Mouse (Mus musculus) gastrocnemius, postnatal 4 days (tissue): ENCODE measurements around the gene Arid1b. TPM values are rescaled to one million over a fixed set of nuclear protein-coding genes. Genes with fewer than 3 reads are reported as not detected.
"Not testable (repeated sequence)": the region's sequence is repeated elsewhere in the genome, so short reads cannot be mapped to it uniquely, and the experiment has no call there.

Experiments used
- DNase-seq, 2 experiments: peaks; one replicate each; pipeline ENCODE4 v3.0.0; 2021 to 2022; ENCODE audit warnings: low spot score in 2 of 2, mixed read lengths in 2 of 2
- total RNA-seq, 2 experiments: library from RNA; stranded (reverse); gene quantifications; 2 replicates each; pipeline ENCODE4 v1.2.3; 2021

Gene Arid1b
- total RNA-seq, 2 experiments from 2014 or later: 52.9 to 53.0 TPM

DNA sequence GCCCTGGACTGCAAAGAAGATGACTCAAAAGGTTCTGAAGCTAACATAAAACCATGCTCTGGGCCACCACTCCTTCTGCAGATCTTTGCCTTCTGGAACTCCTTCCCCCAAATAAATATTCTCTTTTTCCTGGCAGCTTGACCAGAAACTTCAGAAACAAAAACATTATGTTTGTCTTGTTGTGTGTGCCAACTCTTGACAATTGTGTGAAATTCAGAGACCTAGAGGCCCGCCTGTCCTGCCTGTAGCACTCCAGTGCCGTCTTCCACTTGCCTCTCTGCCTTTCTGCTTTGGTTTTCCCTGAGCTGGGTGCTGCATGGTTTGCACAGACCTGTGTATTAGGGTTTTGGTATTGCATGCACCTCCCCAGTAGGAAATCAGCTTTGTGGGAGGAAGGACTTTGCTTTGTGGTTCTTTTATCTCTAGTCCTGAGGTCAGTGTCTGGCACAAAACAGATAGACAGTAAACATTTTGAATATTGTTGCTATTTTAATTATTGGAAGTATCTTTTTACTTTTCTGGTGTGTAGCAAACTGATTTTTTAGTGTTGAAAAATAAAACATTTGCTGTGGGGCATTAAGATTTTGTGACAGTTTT lies 114.5 kb downstream of the Arid1b start:
- DNase-seq: no peak

DNA sequence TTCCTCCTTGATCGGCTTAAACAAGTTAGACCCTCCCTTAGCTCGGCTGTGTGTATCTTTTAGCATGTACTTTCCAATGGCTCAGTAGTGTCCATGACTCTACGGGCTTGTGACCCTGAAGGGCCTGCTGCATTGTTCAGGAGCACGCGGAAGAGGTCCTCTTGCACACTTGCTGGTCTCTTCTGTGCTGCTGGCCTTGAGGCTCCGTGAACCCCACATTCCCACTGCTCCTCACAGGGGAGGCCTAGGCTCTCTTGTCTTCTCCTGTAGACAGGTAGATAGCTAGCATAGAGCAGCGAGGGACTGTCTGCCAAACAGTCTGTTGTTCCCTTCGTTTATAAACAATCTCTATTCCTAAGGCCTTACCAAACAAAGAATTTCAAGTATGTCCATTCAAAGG lies 115.2 kb downstream of the Arid1b start:
- DNase-seq: no peak

- no peak for DNase-seq
These were observed 116.0 kb downstream of the Arid1b start for GRCm38 (mm10) chr17:5110159-5110558.

GRCm38 (mm10) chr17:5110981-5111380 lies 116.8 kb downstream of the Arid1b start:
- not testable (repeated sequence) for DNase-seq

DNA sequence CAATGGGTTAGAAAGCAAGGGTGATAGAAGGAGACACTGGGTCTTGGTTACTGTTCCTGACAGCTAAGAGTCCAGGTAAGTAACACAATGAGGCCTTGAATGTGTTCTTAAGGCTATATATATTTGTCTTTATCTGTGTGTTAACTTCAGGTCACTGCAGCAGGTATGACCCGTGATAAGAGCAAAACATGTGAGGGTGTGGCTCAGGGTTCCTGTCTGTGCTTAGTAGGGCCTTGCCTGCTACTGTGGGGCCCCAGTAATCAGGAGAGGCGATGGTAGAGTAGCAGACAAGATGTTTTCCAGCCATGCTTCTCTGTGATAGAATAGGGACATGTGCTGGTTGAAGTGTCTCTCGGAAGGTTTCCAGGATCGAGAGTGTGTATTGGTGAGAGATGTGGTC lies 118.0 kb downstream of the Arid1b start:
- DNase-seq: no peak

GRCm38 (mm10) chr17:5115952-5116351 lies 121.8 kb downstream of the Arid1b start:
- no peak for DNase-seq

DNA sequence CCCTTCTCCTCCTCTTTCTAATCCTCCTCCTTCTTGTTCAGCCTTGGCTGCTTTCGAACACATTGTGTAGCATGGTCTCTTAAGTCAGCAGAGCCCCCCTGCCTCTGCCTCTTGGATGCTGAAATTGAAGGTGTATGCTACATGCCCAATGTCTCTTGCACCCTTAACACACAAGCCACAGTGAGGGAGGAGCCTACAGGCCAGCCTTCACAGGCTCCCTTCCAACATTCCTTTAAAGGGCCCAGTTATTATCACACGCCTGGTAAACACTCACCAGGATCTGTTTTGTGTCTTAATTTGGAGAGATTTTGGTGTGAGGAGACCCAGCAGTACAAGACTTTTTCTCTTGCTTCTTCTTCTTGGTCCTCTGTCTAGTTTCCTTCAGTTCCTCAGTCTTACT lies 122.9 kb downstream of the Arid1b start:
- DNase-seq: no peak

DNA sequence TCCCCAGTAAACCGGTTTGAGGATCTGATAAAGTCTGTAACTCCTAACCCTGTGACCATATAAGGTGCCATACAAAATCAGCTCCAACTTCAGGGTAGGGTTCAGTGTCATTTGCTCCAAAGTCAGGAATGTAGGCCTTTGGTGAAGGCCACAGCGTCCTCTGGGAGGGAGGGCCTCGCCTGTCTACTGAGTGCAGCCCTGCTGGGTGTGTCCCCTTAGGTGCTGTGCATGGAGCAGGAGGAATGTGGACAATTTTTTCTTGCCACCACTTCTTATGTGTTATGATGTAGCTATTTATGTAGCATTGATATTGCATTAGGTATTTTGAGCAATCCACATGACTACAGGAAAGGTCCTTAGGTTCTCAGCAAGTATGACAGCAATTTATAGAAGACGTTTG lies 124.0 kb downstream of the Arid1b start:
- DNase-seq: no peak

GRCm38 (mm10) chr17:5124643-5125042 lies 130.5 kb downstream of the Arid1b start:
- DNase-seq: no peak

DNA sequence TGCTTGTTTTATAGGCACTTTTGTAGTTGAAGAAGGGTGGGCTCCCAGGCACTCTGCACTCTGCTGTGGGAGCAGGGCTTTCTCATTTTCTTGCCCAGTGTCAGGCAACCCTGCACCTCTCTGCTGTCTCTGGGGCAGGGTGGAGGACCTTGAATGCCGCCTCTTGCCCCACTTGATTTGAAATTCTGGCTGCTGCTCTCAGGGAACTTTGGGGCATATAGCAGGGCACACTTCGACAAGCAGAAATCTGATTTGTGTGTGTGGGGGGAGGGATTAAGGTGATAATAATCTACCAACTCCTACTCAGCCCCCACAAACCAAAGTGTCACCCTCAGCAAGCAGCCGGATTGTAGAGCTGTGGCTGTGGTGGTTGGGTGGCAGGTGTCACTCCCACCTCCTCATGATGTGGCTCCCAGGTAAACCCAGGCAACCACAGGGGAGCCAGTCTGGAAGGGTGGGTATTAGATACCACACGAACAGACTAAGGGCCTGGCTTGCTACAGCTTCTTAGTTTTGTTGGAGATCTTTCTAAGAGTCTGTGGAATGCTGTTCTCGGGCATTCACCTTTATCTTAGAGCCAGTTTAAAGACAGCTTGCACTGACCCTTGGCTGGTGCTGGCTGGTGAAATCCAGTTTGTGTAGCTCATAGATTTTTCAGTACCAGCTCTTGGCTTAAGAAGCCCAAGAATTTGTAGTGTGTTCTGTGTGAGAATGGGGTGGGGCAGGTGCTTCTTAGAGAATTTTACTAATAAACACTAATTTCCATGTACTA lies 131.1 kb downstream of the Arid1b start:
- no peak for DNase-seq

GRCm38 (mm10) chr17:5125856-5126806 lies 132.0 kb downstream of the Arid1b start:
- DNase-seq: no peak

- no peak for DNase-seq
These were observed 135.5 kb downstream of the Arid1b start for GRCm38 (mm10) chr17:5129606-5130005.

GRCm38 (mm10) chr17:5130116-5130515 lies 136.0 kb downstream of the Arid1b start:
- no peak for DNase-seq

GRCm38 (mm10) chr17:5131706-5132105 lies 137.6 kb downstream of the Arid1b start:
- DNase-seq: no peak

DNA sequence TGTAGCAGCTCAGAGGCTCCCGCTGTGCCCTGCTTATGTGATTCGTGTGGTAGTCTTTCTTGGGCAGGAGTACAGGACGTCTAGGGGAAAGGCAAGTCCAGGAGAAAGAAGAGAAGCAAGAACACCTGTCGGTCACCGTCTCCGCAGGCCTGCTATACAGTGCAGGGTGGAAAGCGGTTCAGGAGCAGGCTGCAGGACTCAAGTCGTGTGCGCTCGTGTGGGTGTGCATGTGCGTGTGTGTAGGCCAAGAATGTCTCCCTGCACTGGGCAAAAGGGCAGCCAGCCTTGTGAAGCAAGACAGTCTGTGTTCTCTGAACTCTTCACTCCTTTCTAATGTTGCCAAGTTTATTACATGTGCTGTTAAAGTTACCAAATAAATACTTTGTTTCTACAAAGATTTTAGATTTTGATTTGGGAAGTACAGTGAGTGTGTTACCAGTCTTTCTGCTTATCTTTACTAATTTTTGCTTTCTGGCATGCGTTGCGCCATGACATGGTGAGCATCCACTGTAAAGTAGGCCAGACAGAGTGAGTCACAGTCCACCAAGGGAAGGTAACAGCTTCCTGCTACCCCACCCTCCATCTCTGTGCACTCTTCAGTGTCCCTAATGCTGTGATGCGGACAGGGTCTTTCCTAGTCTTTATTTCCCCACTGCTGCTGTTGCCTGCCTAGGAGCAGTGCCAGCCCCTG lies 138.3 kb downstream of the Arid1b start:
- no peak for DNase-seq

DNA sequence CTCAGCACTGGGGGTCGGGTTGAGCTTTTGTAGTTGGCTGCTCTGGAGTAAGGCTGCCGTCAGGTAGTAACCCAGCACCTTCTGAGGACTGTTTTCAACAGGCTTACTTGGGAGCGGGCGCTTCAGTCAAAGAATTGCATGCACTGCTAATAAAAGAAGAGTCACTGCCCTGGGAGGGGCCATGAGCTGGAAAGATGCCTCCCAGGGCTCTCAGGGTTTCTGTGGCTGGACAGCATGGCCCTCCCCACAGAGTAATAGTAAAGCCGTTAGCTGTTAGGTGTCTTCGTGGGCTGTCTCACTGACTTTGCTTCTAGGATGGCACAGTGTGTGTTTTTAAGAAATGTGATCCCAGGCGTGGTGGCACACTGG lies 138.8 kb downstream of the Arid1b start:
- DNase-seq: no peak

DNA sequence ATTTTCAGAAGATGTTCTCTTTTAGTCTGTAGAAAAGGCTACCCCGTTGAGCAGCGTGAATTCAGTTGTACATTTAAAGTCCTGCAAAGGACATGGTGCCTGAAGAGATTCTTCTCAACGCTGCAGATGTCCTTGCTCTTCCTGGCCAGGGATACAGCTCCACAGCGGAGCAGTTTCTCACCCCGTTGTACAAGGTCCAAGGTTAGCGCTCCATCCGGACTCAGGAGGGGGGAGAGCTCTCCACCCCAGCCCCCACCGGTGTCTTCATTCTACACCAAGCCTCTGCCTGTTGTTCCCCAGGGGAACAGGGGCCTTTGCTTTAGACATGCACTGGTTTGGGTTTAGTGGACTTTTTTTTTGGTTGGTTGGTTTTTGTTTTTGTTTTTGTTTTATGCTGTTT lies 139.7 kb downstream of the Arid1b start:
- no peak for DNase-seq

DNA sequence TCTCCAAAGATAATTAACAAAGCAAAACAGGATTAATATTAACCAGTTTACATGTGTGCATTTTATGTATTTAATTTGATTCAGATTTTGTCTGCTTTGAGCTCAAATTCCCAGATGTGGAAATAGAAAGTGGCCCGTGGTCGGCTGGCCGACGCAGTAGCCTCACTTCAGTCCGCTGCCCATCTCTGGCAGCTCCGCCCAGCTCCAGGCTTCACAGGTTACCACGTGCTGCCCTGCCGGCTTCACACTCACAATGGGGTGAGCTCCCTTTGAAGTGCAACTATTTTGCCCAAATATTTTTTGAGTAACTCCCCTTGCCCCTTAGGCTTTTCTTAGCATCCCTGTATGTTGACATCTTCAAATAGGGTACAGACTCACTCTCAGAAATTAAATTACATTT lies 140.1 kb downstream of the Arid1b start:
- DNase-seq: no peak

- no peak for DNase-seq
These were observed 143.8 kb downstream of the Arid1b start for GRCm38 (mm10) chr17:5137936-5138335.

GRCm38 (mm10) chr17:5138641-5139205 lies 144.6 kb downstream of the Arid1b start:
- peak in 1 of 2 experiments; percentile 38 for DNase-seq

GRCm38 (mm10) chr17:5139553-5139952 lies 145.4 kb downstream of the Arid1b start:
- no peak for DNase-seq
